9 mouse cellular contexts compared by ENCODE assay signal in genomic region chr14:75010986-75011655, GRCm38 (mm10). TPM values are rescaled to one million over a fixed set of nuclear protein-coding genes. Genes with fewer than 3 reads are reported as not detected.
DNase-seq lines count a peak whose midpoint lies in the region; ATAC-seq and TF ChIP-seq lines count a peak whose summit lies in the region.
"Had no signal": no experiment of that assay in that cellular context is flagged by ENCODE, and none has a peak within 500 bp of the region (broad histone marks: within the 10 kb centered on the region; RNA-seq: fewer than 3 reads in every experiment).

No protein-coding gene starts in this region.

- no peak overlapping the region for H3K27ac ChIP-seq in hindbrain, embryonic 11.5 days (ENCODE audit: low read depth, low read length)
- H3K27ac ChIP-seq in hindbrain, embryonic 13.5 days, result no peak overlapping the region
- no peak overlapping the region for H3K27ac ChIP-seq in stomach, postnatal 0 days (replicated peaks)
- H3K27ac ChIP-seq: heart, embryonic 13.5 days had no signal

- TF ChIP-seq EP300 in stomach, postnatal 0 days (optimal IDR thresholded peaks at IDR 0.05), result no peak

- peak; percentile 11 for DNase-seq in hindbrain, embryonic 11.5 days (ENCODE audit: low spot score)
- DNase-seq in spleen, postnatal 36 days (ENCODE audit: low spot score in 2 of 2), result peak; percentile 44 to 60
- no peak for DNase-seq in spleen, postnatal 14 days (ENCODE audit: low spot score in 2 of 2)
- DNase-seq in stomach, postnatal 0 days (ENCODE audit: low spot score), result no peak
- DNase-seq in right cerebral cortex, adult 2 months (ENCODE audit: low spot score in 2 of 2), result no peak
- DNase-seq in thymus, postnatal 10 days (ENCODE audit: low spot score in 2 of 2), result no peak

- no peaks in the 10 kb centered on the region for H3K27me3 ChIP-seq in hindbrain, embryonic 11.5 days (ENCODE audit: control insufficient read depth, insufficient read depth, low read length)
- peaks cover 4% of the 10 kb centered on the region; the same call in 1 of the 2 replicates for H3K27me3 ChIP-seq in hindbrain, embryonic 13.5 days
- H3K27me3 ChIP-seq in stomach, postnatal 0 days (ENCODE audit: control insufficient read depth, insufficient read depth, low read length), result no peaks in the 10 kb centered on the region
- H3K27me3 ChIP-seq: heart, embryonic 13.5 days had no signal

- H3K4me2 ChIP-seq in hindbrain, embryonic 11.5 days (replicated peaks; ENCODE audit: low read depth, low read length), result no peak overlapping the region
- H3K4me2 ChIP-seq in hindbrain, embryonic 13.5 days, result no peak overlapping the region
- H3K4me2 ChIP-seq in stomach, postnatal 0 days (replicated peaks; ENCODE audit: low read depth), result no peak overlapping the region
- H3K4me2 ChIP-seq: heart, embryonic 13.5 days had no signal

- H3K4me3 ChIP-seq in hindbrain, embryonic 11.5 days (ENCODE audit: low read depth, low read length), result no peak overlapping the region
- H3K4me3 ChIP-seq in hindbrain, embryonic 13.5 days, result no peak overlapping the region
- no peak overlapping the region for H3K4me3 ChIP-seq in stomach, postnatal 0 days (ENCODE audit: low read depth, low read length)
- H3K4me3 ChIP-seq: heart, embryonic 13.5 days had no signal

- no peaks in the 10 kb centered on the region for H3K36me3 ChIP-seq in hindbrain, embryonic 11.5 days (ENCODE audit: control insufficient read depth, insufficient read depth, low read length)
- H3K36me3 ChIP-seq in hindbrain, embryonic 13.5 days, result no peaks in the 10 kb centered on the region
- H3K36me3 ChIP-seq in stomach, postnatal 0 days (ENCODE audit: control insufficient read depth, insufficient read depth, low read length), result no peaks in the 10 kb centered on the region
- H3K36me3 ChIP-seq: heart, embryonic 13.5 days had no signal

- TF ChIP-seq CTCF in stomach, postnatal 0 days (IDR thresholded peaks at IDR 0.05; ENCODE audit: low read depth), result no peak

- H3K4me1 ChIP-seq in hindbrain, embryonic 11.5 days (replicated peaks; ENCODE audit: control insufficient read depth, insufficient read depth, low read length), result no peaks in the 10 kb centered on the region
- H3K4me1 ChIP-seq in hindbrain, embryonic 13.5 days (replicated peaks), result peaks cover 5% of the 10 kb centered on the region; the same call in 1 of the 2 replicates
- no peaks in the 10 kb centered on the region for H3K4me1 ChIP-seq in stomach, postnatal 0 days (replicated peaks; ENCODE audit: control insufficient read depth, insufficient read depth)

- 41% methylated on average over 8 of the region's 8 CpGs for whole genome bisulfite sequencing in hindbrain, embryonic 11.5 days
- WGBS in hindbrain, embryonic 13.5 days, result 40% methylated on average over 8 of the region's 8 CpGs
- 32% methylated on average over 8 of the region's 8 CpGs for WGBS in stomach, postnatal 0 days

- H3K9ac ChIP-seq in hindbrain, embryonic 11.5 days (ENCODE audit: low read depth, low read length), result no peak overlapping the region
- no peak overlapping the region for H3K9ac ChIP-seq in hindbrain, embryonic 13.5 days
- H3K9ac ChIP-seq in stomach, postnatal 0 days (ENCODE audit: low read length), result no peak overlapping the region
- H3K9ac ChIP-seq: heart, embryonic 13.5 days had no signal

- H3K9me3 ChIP-seq in hindbrain, embryonic 11.5 days (ENCODE audit: control insufficient read depth, low read length), result no peaks in the 10 kb centered on the region
- H3K9me3 ChIP-seq in hindbrain, embryonic 13.5 days, result no peaks in the 10 kb centered on the region
- no peaks in the 10 kb centered on the region for H3K9me3 ChIP-seq in stomach, postnatal 0 days (ENCODE audit: control insufficient read depth, low read length)
- H3K9me3 ChIP-seq: heart, embryonic 13.5 days had no signal

- 0 out of 2 replicates have a peak, but pooled peaks have one; percentile 33 for ATAC-seq in hindbrain, embryonic 11.5 days (ENCODE audit: low FRiP score)
- no peak for ATAC-seq in hindbrain, embryonic 13.5 days (ENCODE audit: low FRiP score)
- ATAC-seq in granulocyte monocyte progenitor cell, adult 5-6 weeks (replicated peaks; ENCODE audit: poor library complexity, severe bottlenecking), result peak; percentile 81
- ATAC-seq in stomach, postnatal 0 days (ENCODE audit: low FRiP score, low TSS enrichment), result peak; percentile 53; the same call in 1 of the 2 replicates

RNA-seq across cellular contexts. Expression of gene Rubcnl, which starts 4.7 kb away (rescaled TPM):
- polyA plus RNA-seq in hindbrain, embryonic 11.5 days (2014; fragmentation: Nextera tagmentation; extraction: Ambion mirVana), result 0.20 and 0.22 TPM in 2 replicates
- 0.23 and 0.27 TPM in 2 replicates for polyA plus RNA-seq in hindbrain, embryonic 13.5 days (2015; fragmentation: Nextera tagmentation; extraction: Ambion mirVana)
- 3.1 and 4.6 TPM in 2 replicates for total RNA-seq in granulocyte monocyte progenitor cell, adult 5-6 weeks (2014; fragmentation: Nextera tagmentation)
- total RNA-seq in granulocyte monocyte progenitor cell, adult 5-6 weeks (2017), result 0.93 and 3.1 TPM in 2 replicates
- 0.23 and 0.27 TPM in 2 replicates for polyA plus RNA-seq in stomach, postnatal 0 days (2015; fragmentation: Nextera tagmentation; extraction: Ambion mirVana)

Comparison
In these comparisons a context has a peak if more than half of its experiments do, and no peak if none do; other contexts are left out.
1. DNase-seq: peak in hindbrain, embryonic 11.5 days (single experiment) and spleen, postnatal 36 days (2 of 2); none in spleen, postnatal 14 days (0 of 2), stomach, postnatal 0 days (single experiment), right cerebral cortex, adult 2 months (0 of 2) and thymus, postnatal 10 days (0 of 2).